Mouse (Mus musculus) myocyte (in vitro differentiated cells): ENCODE measurements around the gene Itga1. TPM values are rescaled to one million over a fixed set of nuclear protein-coding genes. Genes with fewer than 3 reads are reported as not detected.

ENCODE experiments used
- H3K27me3 ChIP-seq: one replicate; pipeline ENCODE4 v1.6.1; 2011; ENCODE audit not compliant: control insufficient read depth, insufficient read depth, insufficient read length
- H3K36me3 ChIP-seq: one replicate; pipeline ENCODE4 v1.6.1; 2011; ENCODE audit not compliant: control insufficient read depth, insufficient read depth
- H3K4me2 ChIP-seq: one replicate; pipeline ENCODE4 v1.6.1; 2011; ENCODE audit warnings: low read depth, control low read depth
- H3K4me3 ChIP-seq: one replicate; pipeline ENCODE4 v1.5.1; 2011; ENCODE audit warnings: mild to moderate bottlenecking, control low read depth, moderate library complexity
- H3K79me2 ChIP-seq: one replicate; pipeline ENCODE4 v1.6.1; 2011; ENCODE audit not compliant: control insufficient read depth, insufficient read depth
- H3ac ChIP-seq: one replicate; pipeline ENCODE4 v1.6.1; 2011; ENCODE audit not compliant: control insufficient read depth, insufficient read length
- CEBPB ChIP-seq: IDR thresholded peaks from 2 replicates; pipeline ENCODE4 v1.6.1; 2011; ENCODE audit warnings: mild to moderate bottlenecking, moderate library complexity; ENCODE audit not compliant: poor library complexity, insufficient read depth, severe bottlenecking
- E2F4 ChIP-seq: IDR thresholded peaks from one replicate; pipeline ENCODE4 v1.6.1; 2011; ENCODE audit warnings: mild to moderate bottlenecking, control low read depth, moderate library complexity; ENCODE audit not compliant: insufficient read depth
- MAX ChIP-seq: IDR thresholded peaks from one replicate; pipeline ENCODE4 v1.6.1; 2011; ENCODE audit warnings: low read depth, mild to moderate bottlenecking, control low read depth
- MYOD1 ChIP-seq, 3 experiments: IDR thresholded peaks; one replicate each; pipeline ENCODE4 v1.6.1; 2011; ENCODE audit warnings: control low read depth in 2 of 3, low read depth in 2 of 3, mild to moderate bottlenecking in 2 of 3, moderate library complexity in 1 of 3; ENCODE audit not compliant: insufficient read length in 2 of 3, control insufficient read depth in 1 of 3
- MYOG ChIP-seq, 3 experiments: IDR thresholded peaks; one replicate each; pipeline ENCODE4 v1.6.1; 2011; ENCODE audit warnings: control low read depth in 2 of 3, low read depth in 2 of 3, mild to moderate bottlenecking in 2 of 3; ENCODE audit not compliant: insufficient read length in 2 of 3, control insufficient read depth in 1 of 3, insufficient read depth in 1 of 3
- POLR2A ChIP-seq: IDR thresholded peaks from one replicate; pipeline ENCODE4 v1.6.1; 2011; ENCODE audit warnings: low read depth, mild to moderate bottlenecking, control low read depth, moderate library complexity; ENCODE audit not compliant: insufficient read length
- POLR2AphosphoS2 ChIP-seq: IDR thresholded peaks from one replicate; pipeline ENCODE4 v1.6.1; 2011; ENCODE audit warnings: low read depth, control low read depth; ENCODE audit not compliant: insufficient read length
- REST ChIP-seq: IDR thresholded peaks from one replicate; pipeline ENCODE4 v1.6.1; 2011; ENCODE audit warnings: mild to moderate bottlenecking, control low read depth, moderate library complexity; ENCODE audit not compliant: insufficient read depth, insufficient read length
- SRF ChIP-seq: IDR thresholded peaks from one replicate; pipeline ENCODE4 v1.6.1; 2011; ENCODE audit warnings: low read depth; ENCODE audit not compliant: control insufficient read depth, insufficient read length
- TCF12 ChIP-seq: IDR thresholded peaks from one replicate; pipeline ENCODE4 v1.6.1; 2011; ENCODE audit warnings: mild to moderate bottlenecking, control low read depth; ENCODE audit not compliant: poor library complexity, insufficient read depth, severe bottlenecking
- TCF3 ChIP-seq: IDR thresholded peaks from one replicate; pipeline ENCODE4 v1.6.1; 2011; ENCODE audit warnings: low read depth, control low read depth; ENCODE audit not compliant: insufficient read length
- USF1 ChIP-seq: IDR thresholded peaks from one replicate; pipeline ENCODE4 v1.6.1; 2011; ENCODE audit warnings: low read depth, mild to moderate bottlenecking, control low read depth, moderate library complexity
- polyA plus RNA-seq: library from polyadenylated mRNA; unstranded; fragments of >200 nt; fragmentation: generic; extraction: Trizol; gene quantifications from one replicate; pipeline ENCODE4 v1.2.1, GENCODE M21; 2012; ENCODE audit warnings: missing spikeins

The Itga1 gene
- polyA plus RNA-seq, 1 experiment, result 0.11 TPM

DNA sequence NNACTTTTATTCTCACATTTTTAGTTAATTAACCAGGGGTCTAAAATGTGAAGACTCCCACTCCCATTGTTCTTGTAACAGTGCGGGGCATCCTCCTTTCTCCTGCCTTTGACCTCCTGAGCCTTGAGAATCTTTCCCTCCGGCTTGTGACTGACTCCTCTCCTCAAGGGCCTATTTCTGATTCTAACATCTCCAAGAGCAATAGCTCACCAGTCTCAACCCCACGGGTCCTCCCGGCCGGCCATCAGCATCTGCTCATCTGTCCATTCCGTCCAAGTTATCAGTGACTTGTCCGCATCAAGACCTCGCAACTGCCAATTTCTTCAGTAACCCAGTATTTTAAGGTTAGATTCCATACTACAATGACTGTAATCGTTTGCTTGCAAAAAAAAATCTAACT, 84.2 kb downstream of the Itga1 start:
- no peaks in the 10 kb centered on the region for H3K27me3 ChIP-seq
- no peak for TF ChIP-seq POLR2AphosphoS2
- no peak for TF ChIP-seq POLR2A
- TF ChIP-seq REST, result no peak
- TF ChIP-seq USF1, result no peak
- no peak for TF ChIP-seq E2F4
- TF ChIP-seq MYOD1 (IDR thresholded peaks at IDR 0.05; ENCODE audit: control insufficient read depth in 1 of 3, insufficient read length in 2 of 3, low read depth in 2 of 3), result no peak
- no peak for TF ChIP-seq TCF12
- TF ChIP-seq MYOG (IDR thresholded peaks at IDR 0.05; ENCODE audit: control insufficient read depth in 1 of 3, insufficient read depth in 1 of 3, insufficient read length in 2 of 3, low read depth in 2 of 3), result no peak
- TF ChIP-seq TCF3, result no peak
- TF ChIP-seq MAX, result no peak
- no peak for TF ChIP-seq CEBPB
- no peak for TF ChIP-seq SRF

GRCm38 (mm10) chr13:115011547-115011946, 90.2 kb downstream of the Itga1 start:
- no peaks in the 10 kb centered on the region for H3K27me3 ChIP-seq
- H3K36me3 ChIP-seq, result no peaks in the 10 kb centered on the region
- H3K4me2 ChIP-seq, result no peak overlapping the region
- TF ChIP-seq TCF12 (no peak), TCF3 (no peak), USF1 (no peak), MYOG (IDR thresholded peaks at IDR 0.05; ENCODE audit: control insufficient read depth in 1 of 3, insufficient read depth in 1 of 3, insufficient read length in 2 of 3, low read depth in 2 of 3) (no peak), SRF (no peak), MAX (no peak), CEBPB (no peak), POLR2A (no peak), POLR2AphosphoS2 (no peak), REST (no peak), MYOD1 (IDR thresholded peaks at IDR 0.05; ENCODE audit: control insufficient read depth in 1 of 3, insufficient read length in 2 of 3, low read depth in 2 of 3) (no peak), E2F4 (no peak)
- H3K4me3 ChIP-seq, result no peak overlapping the region
- H3ac ChIP-seq, result no peak overlapping the region
- no peaks in the 10 kb centered on the region for H3K79me2 ChIP-seq

More for the DNA sequence above, 84.2 kb downstream of the Itga1 start:
- no peaks in the 10 kb centered on the region for H3K36me3 ChIP-seq
- no peak overlapping the region for H3K4me2 ChIP-seq
- no peaks in the 10 kb centered on the region for H3K79me2 ChIP-seq
- H3K4me3 ChIP-seq, result no peak overlapping the region
- H3ac ChIP-seq, result no peak overlapping the region

DNA sequence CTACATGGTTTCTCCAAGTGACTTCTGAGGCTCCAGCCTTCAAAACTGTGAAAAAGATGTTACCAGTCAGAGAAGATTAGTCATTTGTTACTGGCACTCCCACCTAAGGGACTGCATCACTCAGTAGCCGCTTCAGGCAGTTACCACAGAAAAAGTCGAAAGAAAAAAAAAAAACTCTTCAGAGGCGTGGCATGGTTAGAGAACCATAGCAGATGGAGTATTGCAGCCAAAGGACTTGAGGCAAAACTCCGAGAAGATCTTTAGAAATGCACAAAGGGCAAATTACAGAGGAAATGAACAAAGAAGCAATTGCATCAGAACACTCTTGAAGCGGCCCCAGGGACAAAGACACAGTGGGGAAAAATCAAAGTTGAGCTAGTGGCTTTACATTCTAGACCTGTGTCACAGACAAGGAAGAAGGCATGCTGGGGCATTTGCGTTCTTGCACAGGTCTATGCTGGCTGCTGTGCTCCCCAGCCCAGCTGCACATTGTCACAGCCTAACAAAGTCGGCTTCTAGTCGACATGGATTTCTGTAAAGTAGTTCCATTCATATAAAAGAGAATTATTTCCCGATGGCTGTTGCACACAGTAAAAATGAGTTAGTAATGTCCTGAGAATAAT, 95.4 kb downstream of the Itga1 start:
- no peaks in the 10 kb centered on the region for H3K79me2 ChIP-seq
- no peak overlapping the region for H3K4me2 ChIP-seq
- TF ChIP-seq TCF3 (no peak), SRF (no peak), POLR2A (no peak), TCF12 (no peak), MAX (no peak), REST (no peak), USF1 (no peak), MYOD1 (IDR thresholded peaks at IDR 0.05; ENCODE audit: control insufficient read depth in 1 of 3, insufficient read length in 2 of 3, low read depth in 2 of 3) (no peak), POLR2AphosphoS2 (no peak), MYOG (IDR thresholded peaks at IDR 0.05; ENCODE audit: control insufficient read depth in 1 of 3, insufficient read depth in 1 of 3, insufficient read length in 2 of 3, low read depth in 2 of 3) (no peak), E2F4 (no peak), CEBPB (no peak)
- H3K4me3 ChIP-seq, result no peak overlapping the region
- H3K36me3 ChIP-seq, result no peaks in the 10 kb centered on the region
- H3K27me3 ChIP-seq, result no peaks in the 10 kb centered on the region
- no peak overlapping the region for H3ac ChIP-seq

DNA sequence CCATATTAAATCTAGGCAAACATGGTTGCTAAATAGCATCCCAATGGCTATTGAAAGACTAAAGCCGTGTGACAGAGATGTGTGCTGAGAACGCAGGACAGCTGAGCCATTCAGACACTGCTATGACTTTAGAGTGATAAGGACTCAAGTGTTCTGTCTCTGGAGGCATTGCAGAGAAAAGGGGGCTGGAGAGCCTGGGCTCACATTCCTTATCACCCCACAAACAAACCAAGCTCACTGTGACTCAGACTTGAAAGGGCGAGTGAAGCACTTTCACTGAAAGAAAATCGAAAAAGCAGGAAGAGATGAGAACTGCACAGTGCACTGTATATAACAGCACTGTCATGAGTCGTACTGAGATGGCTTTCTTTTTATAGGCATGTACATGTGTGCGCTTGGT, 96.4 kb downstream of the Itga1 start:
- H3ac ChIP-seq, result no peak overlapping the region
- TF ChIP-seq CEBPB (no peak), TCF3 (no peak), TCF12 (no peak), REST (no peak), MYOD1 (IDR thresholded peaks at IDR 0.05; ENCODE audit: control insufficient read depth in 1 of 3, insufficient read length in 2 of 3, low read depth in 2 of 3) (no peak)
- no peak overlapping the region for H3K4me3 ChIP-seq
- no peaks in the 10 kb centered on the region for H3K36me3 ChIP-seq
- H3K79me2 ChIP-seq, result no peaks in the 10 kb centered on the region
- H3K27me3 ChIP-seq, result no peaks in the 10 kb centered on the region
- no peak overlapping the region for H3K4me2 ChIP-seq

- Histone ChIP-seq H3K4me3 (no peak overlapping the region), H3K4me2 (no peak overlapping the region), H3K79me2 (no peaks in the 10 kb centered on the region), H3K27me3 (no peaks in the 10 kb centered on the region), H3K36me3 (no peaks in the 10 kb centered on the region), H3ac (no peak overlapping the region)
- no peak for TF ChIP-seq MYOG (IDR thresholded peaks at IDR 0.05; ENCODE audit: control insufficient read depth in 1 of 3, insufficient read depth in 1 of 3, insufficient read length in 2 of 3, low read depth in 2 of 3)
- no peak for TF ChIP-seq CEBPB
- TF ChIP-seq MAX, result no peak
- TF ChIP-seq SRF, result no peak
- TF ChIP-seq TCF3, result no peak
- TF ChIP-seq POLR2AphosphoS2, result no peak
- no peak for TF ChIP-seq TCF12
- TF ChIP-seq REST, result no peak
- TF ChIP-seq USF1, result no peak
Measured at GRCm38 (mm10) chr13:115003444-115004053, 98.2 kb downstream of the Itga1 start.
